Mouse (Mus musculus): ENCODE measurements around the gene Nelfcd. TPM values are rescaled to one million over a fixed set of nuclear protein-coding genes. Genes with fewer than 3 reads are reported as not detected.

Gene Nelfcd
- polyA plus RNA-seq, 1 experiment from 2014 or later, result 108 TPM

GRCm38 (mm10) chr2:174472818-174473549 is 57.4 kb downstream of the Nelfcd start, which contains the start of gene Prelid3b:
TSS of gene Prelid3b (minus strand) at chr2:174473081.
- Histone ChIP-seq H3K4me1 (replicated peaks; ENCODE audit: control insufficient read depth, insufficient read depth, low read length) (peaks cover 17% of the 10 kb centered on the region), H3K27me3 (replicated peaks; ENCODE audit: control insufficient read depth, insufficient read depth, low read length) (no peaks in the 10 kb centered on the region), H3K27ac (ENCODE audit: low read depth) (peak within 1 kb of the TSS; percentile 73), H3K4me3 (ENCODE audit: low read depth, low read length) (peak within 1 kb of the TSS; percentile 79), H3K9ac (ENCODE audit: low read length) (peak within 1 kb of the TSS; percentile 79), H3K9me3 (ENCODE audit: control insufficient read depth, low read length) (no peaks in the 10 kb centered on the region), H3K4me2 (ENCODE audit: low read length) (peak within 1 kb of the TSS; percentile 84), H3K36me3 (ENCODE audit: control insufficient read depth, insufficient read depth, low read length) (peaks cover 22% of the 10 kb centered on the region)
- ATAC-seq (replicated peaks; ENCODE audit: low FRiP score, low TSS enrichment, low read depth), result peak; percentile 97
- DNase-seq (ENCODE audit: low spot score), result peak; percentile 96
- under 1% methylated on average over 53 of the region's 53 CpGs for WGBS

- Histone ChIP-seq H3K4me1 (replicated peaks; ENCODE audit: control insufficient read depth, insufficient read depth, low read length) (peaks cover 17% of the 10 kb centered on the region), H3K27ac (ENCODE audit: low read depth) (peak overlapping the region; percentile 57; the same call in 1 of the 2 replicates), H3K4me3 (ENCODE audit: low read depth, low read length) (peak overlapping the region; percentile 79), H3K9me3 (ENCODE audit: control insufficient read depth, low read length) (no peaks in the 10 kb centered on the region), H3K36me3 (ENCODE audit: control insufficient read depth, insufficient read depth, low read length) (peaks cover 16% of the 10 kb centered on the region), H3K4me2 (ENCODE audit: low read length) (peak overlapping the region; percentile 84), H3K9ac (ENCODE audit: low read length) (peak overlapping the region; percentile 79), H3K27me3 (replicated peaks; ENCODE audit: control insufficient read depth, insufficient read depth, low read length) (no peaks in the 10 kb centered on the region)
- WGBS, result 73% methylated on average over 5 of the region's 5 CpGs
- no peak for DNase-seq (ENCODE audit: low spot score)
- ATAC-seq (replicated peaks; ENCODE audit: low FRiP score, low TSS enrichment, low read depth), result no peak
These were observed 57.9 kb downstream of the Nelfcd start for GRCm38 (mm10) chr2:174473550-174473927.

Other genes starting within 250 kb of the Nelfcd start
- 1,658 and 1,793 TPM in 2 replicates for gene Gnas, start 131.5 kb upstream of the Nelfcd start, polyA plus RNA-seq (2014; fragmentation: Nextera tagmentation; extraction: Ambion mirVana)
- 8.2 and 12.6 TPM in 2 replicates for gene Gm20721, start 69.1 kb upstream of the Nelfcd start, polyA plus RNA-seq (2014; fragmentation: Nextera tagmentation; extraction: Ambion mirVana)
- 191 and 207 TPM in 2 replicates for gene Ctsz, start 23.2 kb downstream of the Nelfcd start, polyA plus RNA-seq (2014; fragmentation: Nextera tagmentation; extraction: Ambion mirVana)
- gene Tubb1, start 34.9 kb downstream of the Nelfcd start, polyA plus RNA-seq (2014; fragmentation: Nextera tagmentation; extraction: Ambion mirVana), result 1.9 and 2.6 TPM in 2 replicates
- 891 and 949 TPM in 2 replicates for gene Atp5e, start 48.3 kb downstream of the Nelfcd start, polyA plus RNA-seq (2014; fragmentation: Nextera tagmentation; extraction: Ambion mirVana)
- gene Prelid3b, start 57.3 kb downstream of the Nelfcd start, polyA plus RNA-seq (2014; fragmentation: Nextera tagmentation; extraction: Ambion mirVana), result 114 and 120 TPM in 2 replicates
- not detected in 2 replicates for gene Zfp831, start 227.7 kb downstream of the Nelfcd start, polyA plus RNA-seq (2014; fragmentation: Nextera tagmentation; extraction: Ambion mirVana)

Data from intestine, embryonic 14.5 days (tissue).